Mouse (Mus musculus) thymus, adult 2 months (tissue): ENCODE results near the gene Ppia.

Experiments used
- CTCF ChIP-seq: fragments of 200-500 bp; IDR thresholded peaks from 2 replicates; pipeline ENCODE4 v1.5.1; 2012; ENCODE audit warnings: mild to moderate bottlenecking, control low read depth, low read length, moderate library complexity, borderline replicate concordance; ENCODE audit not compliant: control insufficient read depth, poor library complexity, insufficient read depth; ENCODE audit errors: extremely low read depth
- POLR2A ChIP-seq: fragments of 200-500 bp; IDR thresholded peaks from 2 replicates; pipeline ENCODE4 v1.6.1; 2012; ENCODE audit warnings: mild to moderate bottlenecking, low read length, control low read depth, moderate library complexity; ENCODE audit not compliant: control insufficient read depth, poor library complexity, insufficient read depth; ENCODE audit errors: extremely low read depth

DNA sequence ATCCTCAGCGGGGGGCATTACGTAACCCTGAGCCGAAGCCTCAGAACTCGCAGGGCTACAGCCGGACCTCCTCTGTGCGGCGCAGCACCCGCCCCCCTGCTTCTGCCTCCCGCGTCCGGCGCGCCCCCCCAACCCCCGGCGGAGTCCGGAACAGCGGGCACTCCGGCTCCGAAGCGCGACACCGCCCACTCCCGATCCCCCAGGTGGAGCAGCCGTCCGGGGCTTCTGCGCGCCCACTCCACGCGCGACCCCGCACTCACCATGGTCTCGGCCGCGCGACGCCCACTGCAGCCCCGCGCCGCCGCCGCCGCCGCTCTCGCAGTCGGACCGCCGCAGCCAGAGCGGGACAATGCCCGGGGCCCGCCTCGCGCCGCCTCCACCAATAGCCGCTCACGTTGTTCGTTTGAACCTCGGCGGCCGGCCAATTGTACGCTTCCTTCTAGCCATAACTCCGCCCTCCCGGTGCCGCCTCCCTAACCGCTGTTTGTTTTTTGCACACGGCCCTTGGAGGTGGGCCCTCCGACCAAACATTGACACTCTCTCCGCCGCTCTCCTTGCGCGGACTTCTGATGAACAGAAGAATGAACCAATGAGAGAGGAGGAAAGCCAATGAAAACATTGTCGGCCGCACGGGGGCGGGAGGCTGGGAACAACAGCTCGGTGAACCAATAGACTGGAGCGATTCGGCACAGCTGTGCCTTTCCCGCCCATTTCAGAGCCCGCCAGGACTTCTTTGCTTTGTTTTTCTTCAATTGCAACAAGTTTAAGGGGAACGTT lies 29.0 kb downstream of the Ppia start, which contains the start of gene H2afv:
- peak; percentile 58 for TF ChIP-seq CTCF
- peak; percentile 82 for TF ChIP-seq POLR2A
